In genomic region chr7:98344361-98344760, GRCm38 (mm10) we compare ENCODE assay signal across 8 mouse cellular contexts. TPM values are rescaled to one million over a fixed set of nuclear protein-coding genes. Genes with fewer than 3 reads are reported as not detected.
DNase-seq lines count a peak whose midpoint lies in the region; ATAC-seq lines count a peak whose summit lies in the region.

No protein-coding gene starts in this region.

- no peaks in the 10 kb centered on the region for H3K36me3 ChIP-seq in liver, embryonic 15.5 days (replicated peaks)
- H3K36me3 ChIP-seq in splenic B cell, adult 2 months (ENCODE audit: control insufficient read depth, insufficient read depth, low read length, poor library complexity, severe bottlenecking) = no peaks in the 10 kb centered on the region

- intact Hi-C loops in gastrocnemius, postnatal 14 days (cut with DNase I; ENCODE audit: low total_unique reads) = loop anchor here (5.0 to 10.0 kb wide), 3 partner anchors 57 to 220 kb away; no protein-coding TSS in a partner anchor

- peak; percentile 16; the same call in 1 of the 2 replicates for ATAC-seq in liver, embryonic 15.5 days (ENCODE audit: insufficient read depth)

- H3K9me3 ChIP-seq in liver, embryonic 15.5 days (replicated peaks) = no peaks in the 10 kb centered on the region

- H3K27ac ChIP-seq in liver, embryonic 15.5 days (replicated peaks) = no peak overlapping the region

- peaks cover 39% of the 10 kb centered on the region for H3K27me3 ChIP-seq in liver, embryonic 15.5 days
- H3K27me3 ChIP-seq in splenic B cell, adult 2 months (ENCODE audit: control insufficient read depth, insufficient read depth, low read length, poor library complexity, severe bottlenecking) = no peaks in the 10 kb centered on the region

- no peak overlapping the region for H3K4me2 ChIP-seq in liver, embryonic 15.5 days

- peaks cover 44% of the 10 kb centered on the region for H3K4me1 ChIP-seq in liver, embryonic 15.5 days (replicated peaks)

- no peak overlapping the region for H3K4me3 ChIP-seq in liver, embryonic 15.5 days (replicated peaks)

- H3K9ac ChIP-seq in liver, embryonic 15.5 days = no peak overlapping the region

- peak; percentile 43 for DNase-seq in gastrocnemius, postnatal 14 days
- no peak for DNase-seq in gastrocnemius, adult 8-10 months (ENCODE audit: low spot score in 2 of 2)
- peak; percentile 49 for DNase-seq in right cerebral cortex, postnatal 4 days
- DNase-seq in right cerebral cortex, postnatal 25 days = no peak
- DNase-seq in c-Kit-negative CD71-positive TER-119-positive erythroid progenitor cells, embryonic 14.5 days (ENCODE audit: low read depth, low spot score) = peak; percentile 33
- peak; percentile 56 for DNase-seq in splenic B cell, adult 2 months (ENCODE audit: low read depth, low spot score)
- no peak for DNase-seq in layer of hippocampus, adult 8-10 months (ENCODE audit: low spot score in 2 of 2)

- 14% methylated on average over 3 of the region's 3 CpGs for WGBS in liver, embryonic 15.5 days (ENCODE audit: insufficient replicate concordance)

RNA-seq across cellular contexts. Expression of gene Tsku, which starts 16.8 kb away (rescaled TPM):
- 1 to 10 TPM; 4.0 to 4.2 TPM for total RNA-seq in gastrocnemius, postnatal 14 days (2021)
- total RNA-seq in gastrocnemius, adult 8-10 months (2022) = 1 to 10 TPM in 2 of 4 experiments, under 1 TPM in 2; 0.73 to 1.9 (median 1.1) TPM
- polyA plus RNA-seq in liver, embryonic 15.5 days (2015; fragmentation: Nextera tagmentation; extraction: Ambion mirVana) = 1.3 and 1.6 TPM in 2 replicates
- total RNA-seq in layer of hippocampus, adult 8-10 months (2022) = 1 to 10 TPM; 1.6 to 2.8 (median 2.3) TPM

RNA-seq across cellular contexts. Expression of gene Acer3, which starts 23.4 kb away (rescaled TPM):
- 1 to 10 TPM; 5.1 to 5.6 TPM for total RNA-seq in gastrocnemius, postnatal 14 days (2021)
- 1 to 10 TPM; 1.8 to 4.5 (median 2.9) TPM for total RNA-seq in gastrocnemius, adult 8-10 months (2022)
- 25.0 and 26.9 TPM in 2 replicates for polyA plus RNA-seq in liver, embryonic 15.5 days (2015; fragmentation: Nextera tagmentation; extraction: Ambion mirVana)
- 10 to 100 TPM; 22.7 to 32.0 (median 24.3) TPM for total RNA-seq in layer of hippocampus, adult 8-10 months (2022)

Comparison
In these comparisons a context has a peak if more than half of its experiments do, and no peak if none do; other contexts are left out.
1. DNase-seq: peak in gastrocnemius, postnatal 14 days (single experiment), right cerebral cortex, postnatal 4 days (single experiment), c-Kit-negative CD71-positive TER-119-positive erythroid progenitor cells, embryonic 14.5 days (single experiment) and splenic B cell, adult 2 months (single experiment); none in gastrocnemius, adult 8-10 months (0 of 2), right cerebral cortex, postnatal 25 days (single experiment) and layer of hippocampus, adult 8-10 months (0 of 2).